Mouse (Mus musculus) testis, adult 2 months (tissue): ENCODE measurements around the gene Spata2l. TPM values are rescaled to one million over a fixed set of nuclear protein-coding genes. Genes with fewer than 3 reads are reported as not detected.

Experiments
- H3K27ac ChIP-seq: fragments of 200-500 bp; 2 replicates; pipeline ENCODE4 v1.5.1; 2012; ENCODE audit warnings: low read depth, low read length; ENCODE audit not compliant: control insufficient read depth, insufficient read depth
- H3K27me3 ChIP-seq: fragments of 200-500 bp; 2 replicates; pipeline ENCODE4 v1.6.1; 2012; ENCODE audit warnings: mild to moderate bottlenecking, low read length, moderate library complexity; ENCODE audit not compliant: control insufficient read depth, insufficient read depth
- H3K36me3 ChIP-seq: fragments of 200-500 bp; 2 replicates; pipeline ENCODE4 v1.6.1; 2012; ENCODE audit warnings: mild to moderate bottlenecking, low read length; ENCODE audit not compliant: control insufficient read depth, insufficient read depth
- H3K4me1 ChIP-seq: fragments of 200-500 bp; 2 replicates; pipeline ENCODE4 v1.6.1; 2012; ENCODE audit warnings: low read length; ENCODE audit not compliant: control insufficient read depth, insufficient read depth
- H3K4me3 ChIP-seq: fragments of 200-500 bp; 2 replicates; pipeline ENCODE4 v1.5.1; 2012; ENCODE audit warnings: low read depth, mild to moderate bottlenecking, low read length, moderate library complexity, mixed read lengths; ENCODE audit not compliant: control insufficient read depth
- CTCF ChIP-seq: fragments of 200-500 bp; IDR thresholded peaks from 2 replicates; pipeline ENCODE4 v1.5.1; 2012; ENCODE audit warnings: low read depth, mild to moderate bottlenecking, inconsistent platforms, low read length, moderate library complexity; ENCODE audit not compliant: control insufficient read depth, insufficient read depth, insufficient replicate concordance
- POLR2A ChIP-seq: fragments of 200-500 bp; IDR thresholded peaks from 2 replicates; pipeline ENCODE4 v1.6.1; 2012; ENCODE audit warnings: low read depth, mild to moderate bottlenecking, inconsistent platforms, low read length, moderate library complexity; ENCODE audit not compliant: control insufficient read depth
- polyA plus RNA-seq: library from polyadenylated mRNA; depleted of rRNA; stranded (reverse); fragments of >200 nt; gene quantifications from 2 replicates; pipeline ENCODE4 v1.2.3, GENCODE M21; 2012; rRNA removed

Gene Spata2l
- polyA plus RNA-seq, 1 experiment: 34.4 TPM

DNA sequence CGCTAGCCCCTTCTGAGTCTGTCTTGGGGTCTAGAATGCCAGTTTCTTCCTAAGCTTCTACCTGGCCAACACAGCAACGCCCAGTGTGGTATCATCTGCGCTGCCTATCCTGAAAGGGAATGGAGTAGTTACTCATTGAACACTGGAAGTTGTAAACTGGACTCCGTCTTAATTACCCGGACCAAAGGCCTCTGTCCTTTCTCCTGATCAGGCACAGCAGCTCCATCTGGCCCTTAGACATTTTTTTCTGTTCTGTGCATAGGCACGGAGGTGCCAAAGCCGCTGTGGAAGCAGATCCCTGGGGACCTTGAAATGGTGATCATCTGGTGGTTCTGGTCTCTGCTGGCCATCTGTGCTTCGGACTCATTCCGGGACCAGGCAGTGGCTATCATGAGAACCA lies 42.3 kb downstream of the Spata2l start:
- H3K36me3 ChIP-seq: no peaks in the 10 kb centered on the region
- no peak overlapping the region for H3K4me3 ChIP-seq
- TF ChIP-seq CTCF (no peak), POLR2A (no peak)
- no peaks in the 10 kb centered on the region for H3K4me1 ChIP-seq
- H3K27ac ChIP-seq: no peak overlapping the region
- no peaks in the 10 kb centered on the region for H3K27me3 ChIP-seq

DNA sequence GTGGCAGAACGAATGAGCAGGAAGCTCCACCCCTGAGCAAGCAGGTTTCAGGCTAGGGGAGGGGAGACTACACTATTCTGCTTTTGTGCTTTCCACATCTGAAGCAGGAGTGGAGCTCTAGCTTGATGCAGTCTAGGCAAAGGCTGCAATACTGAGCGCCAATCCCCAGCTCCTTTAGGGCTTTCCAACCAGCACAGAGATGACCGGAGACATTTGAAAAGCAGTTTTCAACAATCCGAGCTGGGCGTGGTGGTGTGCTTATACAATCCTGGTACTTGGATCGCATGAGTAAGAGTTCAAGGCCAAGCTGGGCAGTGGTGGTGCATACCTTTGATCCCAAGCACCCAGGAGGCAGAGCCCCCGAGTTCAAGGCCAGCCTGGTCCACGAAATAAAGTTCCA lies 44.1 kb downstream of the Spata2l start:
- Histone ChIP-seq H3K27me3 (no peaks in the 10 kb centered on the region), H3K36me3 (no peaks in the 10 kb centered on the region), H3K4me3 (no peak overlapping the region), H3K4me1 (no peaks in the 10 kb centered on the region), H3K27ac (no peak overlapping the region)
- TF ChIP-seq POLR2A (no peak), CTCF (no peak)

DNA sequence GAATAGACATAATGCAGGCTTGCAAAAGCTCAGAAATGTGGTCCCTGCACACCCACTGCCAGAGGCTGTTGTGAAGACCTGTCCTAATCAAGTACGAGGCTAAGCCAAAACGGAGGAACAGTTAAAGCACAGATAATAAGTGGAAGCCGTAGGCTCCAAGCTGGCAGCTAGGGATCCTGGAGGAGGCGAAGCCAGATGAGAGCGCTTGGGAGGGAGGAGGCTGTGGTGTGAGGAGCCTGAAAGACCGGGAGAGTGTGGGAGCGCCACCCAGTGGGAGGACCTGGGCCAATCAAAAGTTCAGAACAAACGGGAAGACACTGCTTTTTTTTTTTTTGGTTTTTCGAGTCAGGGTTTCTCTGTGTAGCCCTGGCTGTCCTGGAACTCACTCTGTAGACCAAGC lies 45.4 kb downstream of the Spata2l start:
- H3K27me3 ChIP-seq: no peaks in the 10 kb centered on the region
- no peak overlapping the region for H3K4me3 ChIP-seq
- no peak overlapping the region for H3K27ac ChIP-seq
- no peaks in the 10 kb centered on the region for H3K4me1 ChIP-seq
- TF ChIP-seq POLR2A (no peak), CTCF (peak; percentile 52; the same call in 1 of the 2 replicates)
- H3K36me3 ChIP-seq: no peaks in the 10 kb centered on the region

DNA sequence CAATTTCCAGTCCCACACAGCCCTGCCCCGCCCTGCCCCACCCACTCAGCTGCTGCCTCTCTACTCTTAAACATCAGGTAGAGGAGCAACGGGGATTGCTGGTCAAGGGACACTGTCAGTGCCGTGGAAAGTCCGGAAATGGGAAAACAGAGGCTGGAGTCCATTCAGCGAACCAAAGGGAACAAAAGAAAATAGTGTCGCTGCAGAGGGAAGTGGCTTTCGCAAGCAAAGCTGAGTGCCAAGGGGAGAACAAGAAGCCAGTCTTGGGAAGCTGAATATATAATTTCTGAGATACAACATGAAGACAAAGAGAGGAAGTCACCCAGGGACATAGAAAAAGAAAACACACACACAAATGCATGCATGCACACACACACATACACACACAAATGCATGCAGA lies 47.2 kb downstream of the Spata2l start:
- Histone ChIP-seq H3K27me3 (no peaks in the 10 kb centered on the region), H3K27ac (no peak overlapping the region), H3K4me1 (no peaks in the 10 kb centered on the region), H3K36me3 (no peaks in the 10 kb centered on the region), H3K4me3 (no peak overlapping the region)
- TF ChIP-seq CTCF: no peak
- no peak for TF ChIP-seq POLR2A

DNA sequence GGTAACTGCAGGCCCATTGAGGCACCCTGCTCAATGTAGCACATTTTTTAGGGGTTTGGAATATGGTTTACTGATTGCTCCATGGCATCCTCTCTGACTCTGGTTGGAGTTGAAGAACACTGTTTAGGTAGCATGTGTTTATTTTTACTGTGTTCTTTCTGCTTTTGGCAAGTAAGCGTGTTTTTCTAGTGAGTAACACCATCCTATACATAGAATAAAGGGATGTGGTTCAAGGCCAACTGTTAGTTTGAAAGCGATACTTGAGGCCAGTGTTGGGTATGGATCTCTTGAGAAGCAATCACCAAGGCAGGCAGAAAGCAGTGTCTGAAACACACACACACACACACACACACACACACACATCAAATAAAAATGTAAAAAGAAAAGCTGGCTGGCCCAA lies 48.0 kb downstream of the Spata2l start:
- H3K4me3 ChIP-seq: no peak overlapping the region
- no peaks in the 10 kb centered on the region for H3K4me1 ChIP-seq
- no peak for TF ChIP-seq POLR2A
- TF ChIP-seq CTCF: no peak
- no peak overlapping the region for H3K27ac ChIP-seq
- no peaks in the 10 kb centered on the region for H3K36me3 ChIP-seq
- H3K27me3 ChIP-seq: no peaks in the 10 kb centered on the region

DNA sequence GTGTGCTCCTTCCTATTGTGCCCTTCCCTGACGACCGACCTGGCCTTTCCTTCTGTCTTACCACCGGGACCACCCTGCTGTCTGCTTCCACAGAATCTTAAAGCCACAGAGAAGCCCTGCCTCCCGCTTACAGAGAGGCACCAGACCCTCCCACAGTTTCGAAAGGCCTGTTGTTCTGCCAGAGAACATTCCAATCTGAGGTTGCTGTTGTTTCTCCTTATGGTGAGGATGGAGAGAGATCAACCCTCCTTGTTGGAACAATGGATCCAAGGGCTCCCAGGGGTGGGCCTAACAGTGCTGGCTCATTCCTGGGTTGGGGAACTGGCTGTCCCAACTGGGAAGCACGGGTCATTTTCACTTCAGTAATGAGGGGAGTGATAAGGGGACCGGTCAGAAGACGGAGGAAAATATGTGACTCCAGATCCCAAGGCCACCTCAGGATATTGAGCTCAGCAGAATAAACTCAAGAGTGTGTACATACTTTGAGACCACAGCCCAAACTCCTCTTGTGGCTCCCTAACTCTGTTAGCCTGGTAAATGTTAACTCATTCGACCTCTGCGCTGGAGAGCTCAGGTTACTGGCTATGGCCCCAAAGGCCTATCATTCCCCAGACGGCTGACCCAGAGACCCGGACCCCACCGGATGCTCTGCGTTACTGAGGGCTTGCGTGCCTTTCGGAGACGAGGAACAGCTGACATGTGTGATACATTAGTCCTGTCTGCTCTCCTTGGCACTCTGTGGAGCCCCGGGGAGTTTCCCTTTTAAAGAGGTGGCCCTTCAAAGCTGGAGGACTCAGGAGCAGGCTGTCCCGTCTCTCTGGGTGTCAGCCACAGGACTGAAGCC lies 50.2 kb downstream of the Spata2l start, which contains the start of gene Dpep1:
Gene Dpep1 (plus strand): TSS at position 677 of the 844 bp plus-strand sequence.
- Histone ChIP-seq H3K27me3 (no peaks in the 10 kb centered on the region), H3K27ac (peak within 1 kb of the TSS; percentile 51), H3K36me3 (no peaks in the 10 kb centered on the region), H3K4me3 (peak within 1 kb of the TSS; percentile 16), H3K4me1 (peaks cover 5% of the 10 kb centered on the region)
- TF ChIP-seq POLR2A (no peak), CTCF (no peak)

DNA sequence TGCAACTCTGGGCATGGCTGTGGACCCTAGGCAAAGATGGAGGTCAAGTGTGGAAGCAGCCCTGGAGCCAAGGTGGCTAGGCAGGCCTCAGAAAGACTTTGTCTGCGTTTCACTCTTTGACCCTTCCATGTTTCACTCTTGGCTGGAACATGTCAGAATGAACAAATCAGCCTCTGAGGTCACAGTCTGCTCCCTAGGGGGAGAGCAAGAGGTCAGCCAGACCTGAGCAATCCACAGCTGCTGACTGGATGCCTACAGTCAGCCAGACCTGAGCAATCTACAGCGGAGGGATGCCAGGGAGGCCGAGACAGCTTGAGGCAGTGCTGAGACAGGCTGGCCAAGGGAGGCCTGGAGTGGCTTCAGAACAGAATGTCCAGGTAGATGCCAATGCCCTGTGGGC lies 54.6 kb downstream of the Spata2l start:
- Histone ChIP-seq H3K4me3 (no peak overlapping the region), H3K27ac (no peak overlapping the region), H3K4me1 (peaks cover 5% of the 10 kb centered on the region), H3K36me3 (no peaks in the 10 kb centered on the region), H3K27me3 (no peaks in the 10 kb centered on the region)
- no peak for TF ChIP-seq POLR2A
- no peak for TF ChIP-seq CTCF

Other genes with a start within 250 kb of the Spata2l start
- 37.6 and 41.9 TPM in 2 replicates for gene Ankrd11, start 194.0 kb downstream of the Spata2l start, polyA plus RNA-seq
- gene Spg7, start 173.3 kb downstream of the Spata2l start, polyA plus RNA-seq: 101 and 124 TPM in 2 replicates
- 834 and 1,155 TPM in 2 replicates for gene Rpl13, start 133.9 kb downstream of the Spata2l start, polyA plus RNA-seq
- 1.1 and 1.3 TPM in 2 replicates for gene Cpne7, start 118.9 kb downstream of the Spata2l start, polyA plus RNA-seq
- gene Sult5a1, start 77.9 kb downstream of the Spata2l start, polyA plus RNA-seq: 3.8 and 5.2 TPM in 2 replicates
- gene Dpep1, start 50.0 kb downstream of the Spata2l start, polyA plus RNA-seq: 9.6 and 10.5 TPM in 2 replicates
- gene Chmp1a, start 23.5 kb downstream of the Spata2l start, polyA plus RNA-seq: 98.1 and 98.4 TPM in 2 replicates
- gene Spata33, start 23.4 kb downstream of the Spata2l start, polyA plus RNA-seq: 921 and 929 TPM in 2 replicates
- gene Cdk10, start 11.4 kb downstream of the Spata2l start, polyA plus RNA-seq: 62.0 and 65.4 TPM in 2 replicates
- gene Zfp276, start 18.0 kb upstream of the Spata2l start, polyA plus RNA-seq: 7.9 and 8.3 TPM in 2 replicates
- 30.0 and 34.2 TPM in 2 replicates for gene Vps9d1, start 18.1 kb upstream of the Spata2l start, polyA plus RNA-seq
- gene Fanca, start 82.3 kb upstream of the Spata2l start, polyA plus RNA-seq: 37.3 and 48.1 TPM in 2 replicates
- 26.0 and 27.4 TPM in 2 replicates for gene Spire2, start 96.5 kb upstream of the Spata2l start, polyA plus RNA-seq
- gene Tcf25, start 137.5 kb upstream of the Spata2l start, polyA plus RNA-seq: 39.4 and 41.8 TPM in 2 replicates
- 0.02 and 0.15 TPM in 2 replicates for gene Mc1r, start 170.9 kb upstream of the Spata2l start, polyA plus RNA-seq
- gene Tubb3, start 175.2 kb upstream of the Spata2l start, polyA plus RNA-seq: 43.5 and 48.7 TPM in 2 replicates
- gene Def8, start 187.3 kb upstream of the Spata2l start, polyA plus RNA-seq: 3.5 and 3.7 TPM in 2 replicates
- 29.5 and 30.4 TPM in 2 replicates for gene Afg3l1, start 241.7 kb upstream of the Spata2l start, polyA plus RNA-seq